Mouse (Mus musculus): ENCODE results near the gene Defa20. TPM values are rescaled to one million over a fixed set of nuclear protein-coding genes. Genes with fewer than 3 reads are reported as not detected.
"Not testable (repeated sequence)": the region's sequence is repeated elsewhere in the genome, so short reads cannot be mapped to it uniquely, and the experiment has no call there.

The Defa20 gene
- total RNA-seq (2014; rRNA removed) (not detected in 2 replicates), polyA plus RNA-seq (2012; rRNA removed) (not detected in 2 replicates)

DNA sequence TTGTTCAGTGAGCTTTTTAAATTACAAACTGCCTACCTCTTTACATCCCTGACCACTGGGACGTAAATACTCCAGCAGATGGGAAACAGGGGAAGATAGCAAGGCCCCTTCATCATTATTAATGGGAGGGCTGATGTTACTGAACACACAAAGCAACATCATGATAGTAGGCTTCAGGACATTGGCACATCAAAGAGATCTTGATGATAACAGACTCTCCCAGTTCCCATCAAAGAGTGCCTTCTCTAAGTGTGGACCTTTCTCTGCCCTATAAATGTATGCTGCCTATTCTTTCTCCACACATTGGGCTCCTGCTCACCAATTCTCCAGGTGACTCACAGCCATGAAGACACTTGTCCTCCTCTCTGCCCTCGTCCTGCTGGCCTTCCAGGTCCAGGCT is at the start of gene Defa20:
Defa20 (plus strand) TSS at position 301 of the 400 bp plus-strand sequence.
- not testable (repeated sequence) for H3K27me3 ChIP-seq (ENCODE audit: control insufficient read depth, insufficient read depth, low read length); H3K4me1 ChIP-seq (ENCODE audit: control insufficient read depth, insufficient read depth, low read length); H3K27ac ChIP-seq (replicated peaks; ENCODE audit: insufficient read depth, low read depth, low read length); H3K9ac ChIP-seq (ENCODE audit: low read depth, low read length); H3K4me3 ChIP-seq (ENCODE audit: insufficient read depth, low read depth, low read length); H3K79me2 ChIP-seq (ENCODE audit: control insufficient read depth, insufficient read depth, low read length); DNase-seq (ENCODE audit: extremely low read depth, low read depth, low spot score); H3K36me3 ChIP-seq (ENCODE audit: control insufficient read depth, insufficient read depth, low read length)
- WGBS, result no CpG with 5 or more reads among the region's 2 CpGs

DNA sequence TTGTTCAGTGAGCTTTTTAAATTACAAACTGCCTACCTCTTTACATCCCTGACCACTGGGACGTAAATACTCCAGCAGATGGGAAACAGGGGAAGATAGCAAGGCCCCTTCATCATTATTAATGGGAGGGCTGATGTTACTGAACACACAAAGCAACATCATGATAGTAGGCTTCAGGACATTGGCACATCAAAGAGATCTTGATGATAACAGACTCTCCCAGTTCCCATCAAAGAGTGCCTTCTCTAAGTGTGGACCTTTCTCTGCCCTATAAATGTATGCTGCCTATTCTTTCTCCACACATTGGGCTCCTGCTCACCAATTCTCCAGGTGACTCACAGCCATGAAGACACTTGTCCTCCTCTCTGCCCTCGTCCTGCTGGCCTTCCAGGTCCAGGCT is 19.7 kb downstream of the Defa20 start, which contains the start of gene Defa32:
Defa32 (plus strand) TSS at position 301 of the 400 bp plus-strand sequence.
- H3K4me1 ChIP-seq (ENCODE audit: control insufficient read depth, insufficient read depth, low read length); H3K4me3 ChIP-seq (ENCODE audit: insufficient read depth, low read depth, low read length); DNase-seq (ENCODE audit: extremely low read depth, low read depth, low spot score); H3K27me3 ChIP-seq (ENCODE audit: control insufficient read depth, insufficient read depth, low read length); H3K36me3 ChIP-seq (ENCODE audit: control insufficient read depth, insufficient read depth, low read length); H3K9ac ChIP-seq (ENCODE audit: low read depth, low read length); H3K79me2 ChIP-seq (ENCODE audit: control insufficient read depth, insufficient read depth, low read length); H3K27ac ChIP-seq (replicated peaks; ENCODE audit: insufficient read depth, low read depth, low read length): not testable (repeated sequence)
- WGBS, result no CpG with 5 or more reads among the region's 2 CpGs

Other genes starting within 250 kb of the Defa20 start
- not detected in 2 replicates for gene Defa27, start 193.7 kb upstream of the Defa20 start, total RNA-seq (2014; rRNA removed)
- gene Defa27, start 193.7 kb upstream of the Defa20 start, polyA plus RNA-seq (2012; rRNA removed), result not detected in 2 replicates
- not detected in 2 replicates for gene Defa29, start 182.2 kb upstream of the Defa20 start, total RNA-seq (2014; rRNA removed)
- not detected in 2 replicates for gene Defa29, start 182.2 kb upstream of the Defa20 start, polyA plus RNA-seq (2012; rRNA removed)
- not detected in 2 replicates for gene Defa2, start 130.7 kb upstream of the Defa20 start, total RNA-seq (2014; rRNA removed)
- gene Defa2, start 130.7 kb upstream of the Defa20 start, polyA plus RNA-seq (2012; rRNA removed), result not detected in 2 replicates
- gene Defa33, start 117.4 kb upstream of the Defa20 start, total RNA-seq (2014; rRNA removed), result not detected in 2 replicates
- gene Defa33, start 117.4 kb upstream of the Defa20 start, polyA plus RNA-seq (2012; rRNA removed), result not detected in 2 replicates
- not detected in 2 replicates for gene Defa36, start 81.8 kb upstream of the Defa20 start, total RNA-seq (2014; rRNA removed)
- not detected in 2 replicates for gene Defa36, start 81.8 kb upstream of the Defa20 start, polyA plus RNA-seq (2012; rRNA removed)
- gene Gm7849, start 52.7 kb upstream of the Defa20 start, total RNA-seq (2014; rRNA removed), result not detected in 2 replicates
- not detected in 2 replicates for gene Gm7849, start 52.7 kb upstream of the Defa20 start, polyA plus RNA-seq (2012; rRNA removed)
- not detected in 2 replicates for gene Defa32, start 19.8 kb downstream of the Defa20 start, total RNA-seq (2014; rRNA removed)
- gene Defa32, start 19.8 kb downstream of the Defa20 start, polyA plus RNA-seq (2012; rRNA removed), result not detected in 2 replicates
- gene Defa37, start 56.1 kb downstream of the Defa20 start, total RNA-seq (2014; rRNA removed), result not detected in 2 replicates
- gene Defa37, start 56.1 kb downstream of the Defa20 start, polyA plus RNA-seq (2012; rRNA removed), result not detected in 2 replicates
- not detected in 2 replicates for gene Defa28, start 73.7 kb downstream of the Defa20 start, total RNA-seq (2014; rRNA removed)
- gene Defa28, start 73.7 kb downstream of the Defa20 start, polyA plus RNA-seq (2012; rRNA removed), result not detected in 2 replicates
- not detected in 2 replicates for gene Gm7861, start 85.2 kb downstream of the Defa20 start, total RNA-seq (2014; rRNA removed)
- not detected in 2 replicates for gene Gm7861, start 85.2 kb downstream of the Defa20 start, polyA plus RNA-seq (2012; rRNA removed)
- not detected in 2 replicates for gene Defa26, start 108.9 kb downstream of the Defa20 start, total RNA-seq (2014; rRNA removed)
- gene Defa26, start 108.9 kb downstream of the Defa20 start, polyA plus RNA-seq (2012; rRNA removed), result not detected in 2 replicates
- gene Defa17, start 146.5 kb downstream of the Defa20 start, total RNA-seq (2014; rRNA removed), result not detected in 2 replicates
- gene Defa17, start 146.5 kb downstream of the Defa20 start, polyA plus RNA-seq (2012; rRNA removed), result not detected in 2 replicates
- not detected in 2 replicates for gene Defa34, start 156.5 kb downstream of the Defa20 start, total RNA-seq (2014; rRNA removed)
- not detected in 2 replicates for gene Defa34, start 156.5 kb downstream of the Defa20 start, polyA plus RNA-seq (2012; rRNA removed)
- gene AY761184, start 194.4 kb downstream of the Defa20 start, total RNA-seq (2014; rRNA removed), result not detected in 2 replicates
- not detected in 2 replicates for gene AY761184, start 194.4 kb downstream of the Defa20 start, polyA plus RNA-seq (2012; rRNA removed)
- gene Defa24, start 225.2 kb downstream of the Defa20 start, total RNA-seq (2014; rRNA removed), result not detected in 2 replicates
- not detected in 2 replicates for gene Defa24, start 225.2 kb downstream of the Defa20 start, polyA plus RNA-seq (2012; rRNA removed)